In the genomic region with DNA sequence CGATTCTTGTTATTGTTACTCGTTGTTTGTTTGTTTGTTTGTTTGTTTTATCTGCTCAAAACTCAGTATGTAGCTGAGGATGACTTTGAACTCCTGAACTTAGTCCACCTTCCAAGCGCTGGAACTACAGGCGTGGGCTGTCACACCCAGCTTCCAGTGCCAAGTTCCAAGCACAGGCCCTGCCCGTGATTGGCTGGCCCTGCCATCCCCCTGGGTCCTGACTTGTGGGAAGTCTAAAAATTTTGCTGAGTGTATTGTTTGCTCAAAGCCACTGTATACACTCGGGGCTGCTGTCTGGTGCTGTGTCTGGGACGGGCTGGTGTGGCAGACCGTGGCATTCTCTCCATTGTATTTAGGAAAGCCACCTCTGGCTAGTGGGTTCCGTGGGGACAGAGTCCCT, we compare ENCODE assay signal across 9 mouse cellular contexts. TPM values are rescaled to one million over a fixed set of nuclear protein-coding genes. Genes with fewer than 3 reads are reported as not detected.
A peak's percentile ranks its signal among the peaks of the same experiment; 100 is the strongest.
DNase-seq lines count a peak whose midpoint lies in the region; ATAC-seq and TF ChIP-seq lines count a peak whose summit lies in the region.
"Had no signal": no experiment of that assay in that cellular context is flagged by ENCODE, and none has a peak within 500 bp of the region (broad histone marks: within the 10 kb centered on the region; RNA-seq: fewer than 3 reads in every experiment).

No protein-coding gene starts in this region.

- intact Hi-C loops in left cerebral cortex, adult 2 months (cut with DNase I) = no loop called here

- peaks cover 83% of the 10 kb centered on the region for H3K4me1 ChIP-seq in heart, embryonic 13.5 days
- H3K4me1 ChIP-seq in kidney, embryonic 16.5 days (ENCODE audit: insufficient read depth, low read length) = peaks cover 69% of the 10 kb centered on the region

- peak overlapping the region; percentile 33; the same call in 1 of the 2 replicates for H3K27ac ChIP-seq in left cerebral cortex, adult 2 months
- peak overlapping the region; percentile 93 for H3K27ac ChIP-seq in heart, embryonic 13.5 days (replicated peaks)
- peak overlapping the region; percentile 96 for H3K27ac ChIP-seq in kidney, embryonic 16.5 days (ENCODE audit: low read length)

- H3K4me2 ChIP-seq in heart, embryonic 13.5 days = no peak overlapping the region
- no peak overlapping the region for H3K4me2 ChIP-seq in kidney, embryonic 16.5 days (replicated peaks; ENCODE audit: low read depth, low read length)

- ATAC-seq in heart, embryonic 13.5 days (ENCODE audit: extremely low read depth, insufficient number of reproducible peaks, low FRiP score, low TSS enrichment) = no peak
- 0 out of 2 replicates have a peak, but pooled peaks have one; percentile 16 for ATAC-seq in kidney, embryonic 16.5 days (ENCODE audit: low FRiP score, low TSS enrichment)

- no peak overlapping the region for H3K9ac ChIP-seq in heart, embryonic 13.5 days
- H3K9ac ChIP-seq in kidney, embryonic 16.5 days (replicated peaks; ENCODE audit: low read length) = no peak overlapping the region

- 63% methylated on average over 9 of the region's 9 CpGs for WGBS in heart, embryonic 13.5 days
- WGBS in kidney, embryonic 16.5 days = 63% methylated on average over 9 of the region's 9 CpGs

- TF ChIP-seq CTCF in left cerebral cortex, adult 2 months (IDR thresholded peaks at IDR 0.05) = no peak

- no peaks in the 10 kb centered on the region for H3K9me3 ChIP-seq in heart, embryonic 13.5 days
- H3K9me3 ChIP-seq in kidney, embryonic 16.5 days (ENCODE audit: low read length) = no peaks in the 10 kb centered on the region

- H3K4me3 ChIP-seq in left cerebral cortex, adult 2 months = no peak overlapping the region
- no peak overlapping the region for H3K4me3 ChIP-seq in heart, embryonic 13.5 days
- H3K4me3 ChIP-seq in kidney, embryonic 16.5 days (ENCODE audit: low read length) = no peak overlapping the region

- no peak for DNase-seq in left cerebral cortex, adult 2 months (ENCODE audit: extremely low spot score in 1 of 2, low spot score in 2 of 2)
- no peak for DNase-seq in left cerebral cortex, adult 18-20 months (ENCODE audit: low spot score in 2 of 2)
- peak; percentile 61 to 81 for DNase-seq in lung, postnatal 4 days
- no peak for DNase-seq in gastrocnemius, postnatal 4 days (ENCODE audit: low spot score in 2 of 2)
- DNase-seq in spleen, postnatal 14 days (ENCODE audit: low spot score in 2 of 2) = no peak
- DNase-seq in embryo, embryonic 10 days (ENCODE audit: low spot score) = no peak
- DNase-seq: right cerebral cortex, postnatal 25 days had no signal

- no peaks in the 10 kb centered on the region for H3K27me3 ChIP-seq in heart, embryonic 13.5 days (replicated peaks)
- no peaks in the 10 kb centered on the region for H3K27me3 ChIP-seq in kidney, embryonic 16.5 days (ENCODE audit: insufficient read depth, low read length)

- H3K36me3 ChIP-seq in heart, embryonic 13.5 days = peaks cover 18% of the 10 kb centered on the region
- H3K36me3 ChIP-seq in kidney, embryonic 16.5 days (ENCODE audit: insufficient read depth, low read length) = peaks cover 19% of the 10 kb centered on the region

RNA-seq across cellular contexts. Expression of a gene that starts 37.4 kb away (rescaled TPM):
- 10 to 100 TPM; 53.9 to 67.1 TPM for total RNA-seq in left cerebral cortex, adult 2 months (2021)
- total RNA-seq in left cerebral cortex, adult 18-20 months (2021) = 10 to 100 TPM; 51.5 to 63.4 TPM
- 1,911 and 2,152 TPM in 2 replicates for polyA plus RNA-seq in heart, embryonic 13.5 days (2015; fragmentation: Nextera tagmentation; extraction: Ambion mirVana)
- polyA plus RNA-seq in kidney, embryonic 16.5 days (2015; fragmentation: Nextera tagmentation; extraction: Ambion mirVana) = 782 and 850 TPM in 2 replicates
- 100 to 1,000 TPM; 433 to 473 TPM for total RNA-seq in gastrocnemius, postnatal 4 days (2021)

RNA-seq across cellular contexts. Expression of a gene that starts 53.2 kb away (rescaled TPM):
- 10 to 100 TPM; 18.9 to 21.7 TPM for total RNA-seq in left cerebral cortex, adult 2 months (2021)
- total RNA-seq in left cerebral cortex, adult 18-20 months (2021) = 10 to 100 TPM; 19.4 to 22.1 TPM
- polyA plus RNA-seq in heart, embryonic 13.5 days (2015; fragmentation: Nextera tagmentation; extraction: Ambion mirVana) = 11.6 and 12.1 TPM in 2 replicates
- polyA plus RNA-seq in kidney, embryonic 16.5 days (2015; fragmentation: Nextera tagmentation; extraction: Ambion mirVana) = 22.6 and 24.7 TPM in 2 replicates
- 10 to 100 TPM; 17.5 to 18.1 TPM for total RNA-seq in gastrocnemius, postnatal 4 days (2021)

Comparison
In these comparisons a context has a peak if more than half of its experiments do, and no peak if none do; other contexts are left out.
1. DNase-seq: peak in lung, postnatal 4 days (2 of 2); none in left cerebral cortex, adult 2 months (0 of 2), left cerebral cortex, adult 18-20 months (0 of 2), gastrocnemius, postnatal 4 days (0 of 2), spleen, postnatal 14 days (0 of 2) and embryo, embryonic 10 days (single experiment).
2. H3K27ac ChIP-seq: peak in every context shown above with its lines; median percentile 96 in kidney, embryonic 16.5 days; 93 in heart, embryonic 13.5 days; 33 in left cerebral cortex, adult 2 months.
3. RNA of a gene that starts 37.4 kb away (total RNA-seq): 433 to 473 TPM in gastrocnemius, postnatal 4 days; 53.9 to 67.1 TPM in left cerebral cortex, adult 2 months and 51.5 to 63.4 TPM in left cerebral cortex, adult 18-20 months; every median in the first group is over 4 times any median in the second.